Mouse (Mus musculus): Measurements from ENCODE around the gene Scfd2.

Gene Scfd2

GRCm38 (mm10) chr5:74365408-74365807, 166.2 kb downstream of the Scfd2 start:
- DNase-seq (ENCODE audit: low spot score), result no peak

- DNase-seq (ENCODE audit: low spot score), result no peak
These were observed 168.3 kb downstream of the Scfd2 start for GRCm38 (mm10) chr5:74363296-74363695.

GRCm38 (mm10) chr5:74361531-74361930, 170.0 kb downstream of the Scfd2 start:
- no peak for DNase-seq (ENCODE audit: low spot score)

- no peak for DNase-seq (ENCODE audit: low spot score)
These were observed 173.5 kb downstream of the Scfd2 start for GRCm38 (mm10) chr5:74358033-74358432.

- DNase-seq (ENCODE audit: low spot score), result no peak
These were observed 176.0 kb downstream of the Scfd2 start for GRCm38 (mm10) chr5:74355416-74356177.

- no peak for DNase-seq (ENCODE audit: low spot score)
These were observed 180.7 kb downstream of the Scfd2 start for GRCm38 (mm10) chr5:74350909-74351308.

- no peak for DNase-seq (ENCODE audit: low spot score)
These were observed 183.3 kb downstream of the Scfd2 start for GRCm38 (mm10) chr5:74348079-74348870.

GRCm38 (mm10) chr5:74343045-74343444, 188.5 kb downstream of the Scfd2 start:
- no peak for DNase-seq (ENCODE audit: low spot score)

GRCm38 (mm10) chr5:74342557-74342956, 189.0 kb downstream of the Scfd2 start:
- DNase-seq (ENCODE audit: low spot score), result no peak

- no peak for DNase-seq (ENCODE audit: low spot score)
These were observed 194.1 kb downstream of the Scfd2 start for GRCm38 (mm10) chr5:74337491-74337890.

GRCm38 (mm10) chr5:74336780-74337179, 194.8 kb downstream of the Scfd2 start:
- no peak for DNase-seq (ENCODE audit: low spot score)

GRCm38 (mm10) chr5:74333258-74333657, 198.3 kb downstream of the Scfd2 start:
- DNase-seq (ENCODE audit: low spot score), result no peak

GRCm38 (mm10) chr5:74326228-74326627, 205.3 kb downstream of the Scfd2 start:
- no peak for DNase-seq (ENCODE audit: low spot score)

- no peak for DNase-seq (ENCODE audit: low spot score)
These were observed 210.4 kb downstream of the Scfd2 start for GRCm38 (mm10) chr5:74321010-74321746.

GRCm38 (mm10) chr5:74319551-74319950, 212.0 kb downstream of the Scfd2 start:
- no peak for DNase-seq (ENCODE audit: low spot score)

- no peak for DNase-seq (ENCODE audit: low spot score)
These were observed 214.4 kb downstream of the Scfd2 start for GRCm38 (mm10) chr5:74317174-74317573.

- no peak for DNase-seq (ENCODE audit: low spot score)
These were observed 215.1 kb downstream of the Scfd2 start for GRCm38 (mm10) chr5:74316333-74316945.

- no peak for DNase-seq (ENCODE audit: low spot score)
These were observed 215.9 kb downstream of the Scfd2 start for GRCm38 (mm10) chr5:74315471-74316245.

- no peak for DNase-seq (ENCODE audit: low spot score)
These were observed 217.1 kb downstream of the Scfd2 start for GRCm38 (mm10) chr5:74314501-74314900.

- DNase-seq (ENCODE audit: low spot score), result no peak
These were observed 218.0 kb downstream of the Scfd2 start for GRCm38 (mm10) chr5:74313542-74313941.

- DNase-seq (ENCODE audit: low spot score), result no peak
These were observed 219.7 kb downstream of the Scfd2 start for GRCm38 (mm10) chr5:74311865-74312264.
